Mouse (Mus musculus): ENCODE data around the gene Cbarp.

- TF ChIP-seq CTCF (conservative IDR thresholded peaks at IDR 0.05; ENCODE audit: low read length) = no peak
- TF ChIP-seq NANOG (IDR thresholded peaks at IDR 0.05; ENCODE audit: borderline replicate concordance, low read length) = no peak
- TF ChIP-seq POU5F1 (IDR thresholded peaks at IDR 0.05; ENCODE audit: borderline replicate concordance, low read length) = no peak
Measured at GRCm38 (mm10) chr10:80115290-80115943, 25.2 kb downstream of the Cbarp start, which contains the start of gene Stk11.

Measured in E14TG2a.4 (cell line).